Mouse (Mus musculus) forebrain, embryonic 11.5 days (tissue): ENCODE measurements around the gene Vwce. TPM values are rescaled to one million over a fixed set of nuclear protein-coding genes. Genes with fewer than 3 reads are reported as not detected.
A peak's percentile ranks its signal among the peaks of the same experiment; 100 is the strongest.

Experiments used
- ATAC-seq: fragments of 200-750 bp; cut with Nextera tagmentation; replicated peaks from 2 replicates; pipeline ENCODE4 v1.8.0; 2017; ENCODE audit warnings: moderate TSS enrichment; ENCODE audit not compliant: low FRiP score
- DNase-seq: peaks from one replicate; pipeline ENCODE4 v3.0.0-alpha.2; 2017; ENCODE audit warnings: low spot score
- H3K27ac ChIP-seq: fragments of 300-500 bp; sonication (generic); 2 replicates; pipeline ENCODE4 v1.5.1; 2014; ENCODE audit warnings: low read depth, low read length
- H3K27me3 ChIP-seq: fragments of 300-500 bp; sonication (generic); 2 replicates; pipeline ENCODE4 v1.6.1; 2014; ENCODE audit warnings: mild to moderate bottlenecking, low read length, mixed read lengths; ENCODE audit not compliant: control insufficient read depth, insufficient read depth
- H3K36me3 ChIP-seq: fragments of 300-500 bp; sonication (generic); 2 replicates; pipeline ENCODE4 v1.6.1; 2014; ENCODE audit warnings: mild to moderate bottlenecking, low read length, moderate library complexity, mixed read lengths; ENCODE audit not compliant: control insufficient read depth, insufficient read depth
- H3K4me1 ChIP-seq: fragments of 300-500 bp; sonication (generic); replicated peaks from 2 replicates; pipeline ENCODE4 v1.6.1; 2014; ENCODE audit warnings: low read length, mixed read lengths; ENCODE audit not compliant: control insufficient read depth, insufficient read depth
- H3K4me2 ChIP-seq: fragments of 300-500 bp; sonication (generic); 2 replicates; pipeline ENCODE4 v1.6.1; 2014; ENCODE audit warnings: low read depth, mild to moderate bottlenecking, low read length, moderate library complexity, mixed read lengths; ENCODE audit not compliant: severe bottlenecking
- H3K4me3 ChIP-seq: fragments of 300-500 bp; sonication (generic); 2 replicates; pipeline ENCODE4 v1.5.1; 2014; ENCODE audit warnings: low read depth, low read length
- H3K9ac ChIP-seq: fragments of 300-500 bp; sonication (generic); 2 replicates; pipeline ENCODE4 v1.6.1; 2014; ENCODE audit warnings: low read length
- H3K9me3 ChIP-seq: fragments of 300-500 bp; sonication (generic); 2 replicates; pipeline ENCODE4 v1.6.1; 2016; ENCODE audit warnings: low read length, mixed read lengths; ENCODE audit not compliant: control insufficient read depth
- WGBS: fragments of 180-500 bp; shearing (Covaris S2); extraction: QIAGEN DNeasy Blood & Tissue Kit; methylation state at CpG from one replicate; pipeline ENCODE4 v1.1.7; 2014; 5-methylcytosine and 5-hydroxymethylcytosine counted together
- polyA plus RNA-seq: library from polyadenylated mRNA; unstranded; fragments of >200 nt; fragmentation: Nextera tagmentation; extraction: Ambion mirVana; gene quantifications from 2 replicates; pipeline ENCODE4 v1.2.1, GENCODE M21; 2014

Gene Vwce
- polyA plus RNA-seq, 1 experiment from 2014 or later: 0.47 TPM

DNA sequence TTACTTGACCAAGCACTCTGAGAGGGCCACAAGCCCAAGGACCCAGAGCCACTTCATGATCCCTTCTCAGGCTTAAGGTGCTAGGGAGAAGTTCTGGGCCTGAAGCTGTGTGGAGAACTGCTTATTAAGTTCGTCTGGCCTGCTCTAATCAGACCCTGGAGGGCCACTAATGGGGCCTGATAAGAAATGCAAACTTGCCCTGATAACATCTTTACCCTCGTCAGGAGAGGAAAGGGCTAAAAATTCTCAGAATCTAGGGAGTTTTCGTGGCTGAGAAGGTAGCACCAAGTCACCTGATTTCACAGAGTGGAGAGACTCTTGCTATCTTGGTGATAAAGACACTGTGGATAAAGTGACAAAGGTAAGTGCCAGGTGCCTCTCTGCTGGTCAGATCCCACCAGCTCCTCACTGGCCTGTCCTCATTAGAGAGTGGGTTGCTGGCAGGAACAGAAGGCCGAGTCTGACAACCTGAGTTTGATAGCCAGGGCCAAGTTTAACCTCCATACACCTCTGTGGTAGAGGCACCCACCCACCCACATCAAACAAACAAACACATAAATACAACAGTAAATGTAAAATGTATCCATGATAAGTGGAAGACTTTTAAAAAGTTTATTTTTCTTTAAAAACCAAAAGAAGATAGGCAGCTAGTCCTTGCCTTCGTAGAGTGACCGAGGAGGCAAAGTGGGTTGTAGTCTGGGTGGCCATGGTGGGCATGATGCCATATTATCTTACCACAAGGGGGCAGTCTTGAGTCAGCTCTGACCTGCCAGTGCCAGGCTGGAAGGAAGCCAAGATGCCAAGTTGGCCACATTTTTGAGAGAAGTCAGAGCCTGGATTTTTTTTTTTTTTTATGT lies 44.1 kb downstream of the Vwce start, which contains the start of gene Pga5:
Pga5 (minus strand) TSS at position 157 of the 857 bp plus-strand sequence.
- Histone ChIP-seq H3K27ac (no peak within 1 kb of the TSS), H3K9me3 (no peaks in the 10 kb centered on the region), H3K27me3 (no peaks in the 10 kb centered on the region), H3K4me1 (0 out of 2 replicates have a peak, but pooled peaks cover 1% of the 10 kb centered on the region), H3K4me3 (no peak within 1 kb of the TSS), H3K4me2 (no peak within 1 kb of the TSS), H3K9ac (no peak within 1 kb of the TSS), H3K36me3 (no peaks in the 10 kb centered on the region)
- WGBS: 49% methylated on average over 6 of the region's 6 CpGs
- DNase-seq (peak; percentile 79), ATAC-seq (peak; percentile 74; the same call in 1 of the 2 replicates)

- no peak for ATAC-seq
- 83% methylated on average over 1 of the region's 1 CpGs for WGBS
- Histone ChIP-seq H3K27ac (no peak overlapping the region), H3K4me2 (no peak overlapping the region), H3K4me3 (no peak overlapping the region), H3K4me1 (0 out of 2 replicates have a peak, but pooled peaks cover 1% of the 10 kb centered on the region), H3K27me3 (no peaks in the 10 kb centered on the region), H3K9me3 (no peaks in the 10 kb centered on the region), H3K36me3 (no peaks in the 10 kb centered on the region), H3K9ac (no peak overlapping the region)
- no peak for DNase-seq
Observed at GRCm38 (mm10) chr19:10678772-10679067, 44.7 kb downstream of the Vwce start.

DNA sequence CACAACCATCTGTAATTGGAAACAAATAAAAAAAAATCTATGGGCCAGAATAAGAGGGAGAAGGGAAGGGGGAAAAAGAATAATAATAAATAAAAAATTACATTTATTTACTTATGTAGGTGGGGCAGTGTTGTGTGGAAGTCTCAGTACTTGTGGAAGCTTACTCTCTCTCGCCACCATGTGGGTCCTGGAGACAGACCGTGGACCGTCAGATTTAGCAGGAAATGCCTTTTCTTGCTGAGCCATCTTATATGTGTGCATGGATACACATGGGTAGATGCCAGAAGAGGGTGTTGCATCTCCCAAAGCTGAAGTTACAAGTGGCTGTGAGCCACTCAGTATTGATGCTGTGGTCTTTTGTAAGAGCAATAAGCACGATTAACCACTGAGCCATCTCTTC lies 47.6 kb downstream of the Vwce start:
- ATAC-seq (no peak), DNase-seq (no peak)
- Histone ChIP-seq H3K9ac (no peak overlapping the region), H3K36me3 (no peaks in the 10 kb centered on the region), H3K9me3 (no peaks in the 10 kb centered on the region), H3K4me1 (0 out of 2 replicates have a peak, but pooled peaks cover 1% of the 10 kb centered on the region), H3K27me3 (no peaks in the 10 kb centered on the region), H3K4me2 (no peak overlapping the region), H3K27ac (no peak overlapping the region), H3K4me3 (no peak overlapping the region)
- 68% methylated on average over 4 of the region's 4 CpGs for WGBS

GRCm38 (mm10) chr19:10685081-10685480 lies 51.1 kb downstream of the Vwce start:
- H3K27me3 ChIP-seq: no peaks in the 10 kb centered on the region
- whole genome bisulfite sequencing: 92% methylated on average over 9 of the region's 9 CpGs
- peaks cover 7% of the 10 kb centered on the region for H3K4me1 ChIP-seq
- H3K27ac ChIP-seq: no peak overlapping the region
- no peak overlapping the region for H3K9ac ChIP-seq
- DNase-seq: no peak
- no peaks in the 10 kb centered on the region for H3K9me3 ChIP-seq
- H3K36me3 ChIP-seq: no peaks in the 10 kb centered on the region
- no peak for ATAC-seq
- H3K4me2 ChIP-seq: no peak overlapping the region
- no peak overlapping the region for H3K4me3 ChIP-seq

- Histone ChIP-seq H3K4me2 (no peak overlapping the region), H3K4me3 (no peak overlapping the region), H3K4me1 (peaks cover 7% of the 10 kb centered on the region), H3K36me3 (no peaks in the 10 kb centered on the region), H3K27ac (no peak overlapping the region), H3K27me3 (no peaks in the 10 kb centered on the region), H3K9ac (no peak overlapping the region), H3K9me3 (no peaks in the 10 kb centered on the region)
- 86% methylated on average over 2 of the region's 2 CpGs for WGBS
- ATAC-seq (no peak), DNase-seq (no peak)
Observed at GRCm38 (mm10) chr19:10685727-10686126, 51.7 kb downstream of the Vwce start.

DNA sequence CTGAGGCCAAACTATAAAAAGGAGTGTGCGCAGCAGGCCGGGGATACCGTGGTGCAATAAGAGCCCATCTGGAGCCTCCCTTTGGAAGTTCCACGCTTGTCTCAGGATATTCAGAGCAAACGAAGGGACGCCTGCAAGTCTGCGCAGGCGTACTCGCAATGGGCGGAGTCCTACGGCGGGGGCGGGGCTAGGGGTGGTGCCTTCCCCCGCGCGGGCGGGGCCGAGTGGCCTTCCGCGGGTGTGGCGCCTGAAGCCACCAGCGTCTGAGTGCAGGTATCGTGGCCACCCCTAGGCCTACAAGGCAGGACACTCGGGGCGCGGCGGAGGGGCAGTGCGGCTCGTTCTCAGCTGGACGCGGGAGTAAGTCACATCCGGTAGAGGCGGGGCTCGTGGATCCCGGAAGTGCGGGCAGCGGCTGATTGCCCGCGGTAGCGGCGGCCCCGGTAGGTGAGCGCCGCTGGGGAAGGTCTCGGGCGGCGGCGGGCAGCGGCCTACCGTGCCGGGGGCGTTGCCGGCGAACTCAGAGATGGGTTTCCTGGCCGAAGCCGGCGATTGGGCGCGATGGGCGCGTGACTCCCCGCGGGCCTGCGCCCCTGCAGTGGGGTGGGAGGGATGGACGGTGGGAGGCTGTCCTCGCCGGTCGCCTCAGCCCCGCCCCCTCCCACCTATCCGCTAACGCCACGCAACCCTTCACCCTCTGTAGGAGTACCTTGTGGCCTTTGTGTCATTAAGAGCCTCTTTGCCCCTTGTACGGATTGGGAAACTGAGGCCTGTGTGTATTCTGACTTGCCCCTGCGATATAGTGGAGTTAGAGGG lies 54.7 kb downstream of the Vwce start, which contains the start of gene Vps37c:
Vps37c (plus strand) TSS at position 199 of the 816 bp plus-strand sequence.
- H3K9me3 ChIP-seq: no peaks in the 10 kb centered on the region
- peak within 1 kb of the TSS; percentile 68 for H3K4me2 ChIP-seq
- H3K4me1 ChIP-seq: peaks cover 7% of the 10 kb centered on the region
- peak within 1 kb of the TSS; percentile 84 for H3K9ac ChIP-seq
- peak within 1 kb of the TSS; percentile 84 for H3K4me3 ChIP-seq
- WGBS: under 1% methylated on average over 71 of the region's 74 CpGs
- no peaks in the 10 kb centered on the region for H3K27me3 ChIP-seq
- no peaks in the 10 kb centered on the region for H3K36me3 ChIP-seq
- DNase-seq: peak; percentile 97
- peak within 1 kb of the TSS; percentile 86 for H3K27ac ChIP-seq
- peak; percentile 93 for ATAC-seq

- Histone ChIP-seq H3K4me3 (peak overlapping the region; percentile 84), H3K9ac (peak overlapping the region; percentile 84), H3K9me3 (no peaks in the 10 kb centered on the region), H3K4me2 (peak overlapping the region; percentile 68), H3K27me3 (no peaks in the 10 kb centered on the region), H3K4me1 (peaks cover 7% of the 10 kb centered on the region), H3K27ac (peak overlapping the region; percentile 86), H3K36me3 (no peaks in the 10 kb centered on the region)
- ATAC-seq (peak; percentile 3; the same call in 1 of the 2 replicates), DNase-seq (no peak)
- WGBS: 61% methylated on average over 5 of the region's 5 CpGs
Observed at GRCm38 (mm10) chr19:10689470-10690166, 55.6 kb downstream of the Vwce start.

DNA sequence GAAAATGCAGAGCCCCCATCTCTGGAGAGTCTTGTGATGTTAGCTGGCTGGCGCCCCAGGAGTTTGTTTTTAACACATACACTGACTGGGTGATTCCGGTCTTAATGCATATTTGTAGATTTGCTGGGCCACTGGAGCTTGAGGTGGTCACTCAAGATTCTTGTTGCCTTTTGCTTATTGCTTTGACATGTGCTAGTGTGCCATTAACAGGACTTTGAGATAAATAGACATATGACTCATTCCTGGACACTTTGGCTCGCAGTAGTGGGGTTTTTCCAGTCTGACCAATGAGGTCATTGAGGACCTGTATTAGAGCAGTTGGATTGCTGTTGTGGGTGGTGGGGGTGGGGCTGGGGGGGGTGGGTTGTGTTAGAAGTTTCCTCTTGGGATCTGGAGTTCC lies 56.3 kb downstream of the Vwce start:
- WGBS: 92% methylated on average over 3 of the region's 3 CpGs
- ATAC-seq (no peak), DNase-seq (no peak)
- Histone ChIP-seq H3K9me3 (no peaks in the 10 kb centered on the region), H3K27me3 (no peaks in the 10 kb centered on the region), H3K36me3 (no peaks in the 10 kb centered on the region), H3K4me1 (peaks cover 8% of the 10 kb centered on the region), H3K4me3 (no peak overlapping the region), H3K9ac (no peak overlapping the region), H3K27ac (no peak overlapping the region), H3K4me2 (no peak overlapping the region)
